Mouse (Mus musculus): ENCODE data around the gene Padi4.

DNA sequence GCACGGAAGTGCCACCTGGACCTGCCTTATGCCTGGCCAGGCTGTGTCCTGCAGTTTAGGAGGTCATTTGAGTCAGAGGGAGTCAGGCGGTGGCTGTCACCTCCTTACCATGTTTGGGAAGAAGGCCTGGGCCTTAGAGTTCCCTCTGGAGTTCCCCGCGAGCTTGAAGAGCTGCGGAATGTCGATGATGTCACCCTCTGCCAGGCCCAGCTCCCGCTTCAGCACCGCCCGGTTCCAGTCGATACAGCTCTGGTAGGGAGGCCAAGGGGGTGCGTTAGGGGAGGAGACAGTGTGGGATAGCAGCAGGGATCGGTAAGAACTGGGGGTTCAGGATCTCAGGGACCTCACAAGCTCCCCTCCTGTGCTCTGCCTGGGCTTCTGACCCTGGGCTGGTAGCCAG, 26.1 kb downstream of the Padi4 start:
- TF ChIP-seq CTCF (conservative IDR thresholded peaks at IDR 0.05; ENCODE audit: insufficient read depth, insufficient read length, low read depth, low read length) = no peak
- TF ChIP-seq POLR2A (IDR thresholded peaks at IDR 0.05; ENCODE audit: low read depth, low read length) = no peak

Measured in kidney, adult 2 months (tissue).